18 mouse cellular contexts compared by ENCODE assay signal in genomic region chrX:160148859-160149258, GRCm38 (mm10).
"Had no signal": no experiment of that assay in that cellular context is flagged by ENCODE, and none has a peak within 500 bp of the region (broad histone marks: within the 10 kb centered on the region; RNA-seq: fewer than 3 reads in every experiment).

No protein-coding gene starts in this region.

- ATAC-seq: hindbrain, embryonic 16.5 days; hindbrain, postnatal 0 days; inflammation-experienced regulatory T-cells, adult 6 months; intestine, embryonic 15.5 days; intestine, embryonic 16.5 days; intestine, postnatal 0 days had no signal

- H3K4me2 ChIP-seq: heart, embryonic 11.5 days; heart, embryonic 12.5 days; heart, embryonic 13.5 days; heart, embryonic 15.5 days; hindbrain, embryonic 12.5 days; hindbrain, embryonic 13.5 days; hindbrain, embryonic 14.5 days; hindbrain, embryonic 15.5 days; intestine, embryonic 15.5 days; kidney, embryonic 15.5 days had no signal

- H3K4me3 ChIP-seq: heart, embryonic 12.5 days; heart, embryonic 13.5 days; heart, embryonic 15.5 days; hindbrain, embryonic 10.5 days; hindbrain, embryonic 12.5 days; hindbrain, embryonic 13.5 days; hindbrain, embryonic 15.5 days; intestine, embryonic 15.5 days; kidney, embryonic 15.5 days; layer of hippocampus, adult 2 months; left cerebral cortex, adult 2 months had no signal

- H3K36me3 ChIP-seq: heart, embryonic 12.5 days; heart, embryonic 13.5 days; heart, embryonic 15.5 days; hindbrain, embryonic 10.5 days; hindbrain, embryonic 12.5 days; hindbrain, embryonic 13.5 days; hindbrain, embryonic 15.5 days; intestine, embryonic 15.5 days; kidney, embryonic 15.5 days had no signal

- H3K27me3 ChIP-seq: heart, embryonic 12.5 days; heart, embryonic 13.5 days; heart, embryonic 15.5 days; hindbrain, embryonic 12.5 days; hindbrain, embryonic 13.5 days; hindbrain, embryonic 15.5 days; intestine, embryonic 15.5 days had no signal
